Mouse (Mus musculus) granulocyte monocyte progenitor cell, adult 5-6 weeks (primary cell): ENCODE results near the gene Ctu2. TPM values are rescaled to one million over a fixed set of nuclear protein-coding genes. Genes with fewer than 3 reads are reported as not detected.

Experiments used
- ATAC-seq: replicated peaks from 2 replicates; pipeline ENCODE4 v1.8.0; 2016; ENCODE audit warnings: mild to moderate bottlenecking, moderate TSS enrichment, inconsistent platforms; ENCODE audit not compliant: poor library complexity, severe bottlenecking
- total RNA-seq, 2 experiments: library from RNA; stranded (forward) in 1 of 2; stranded (reverse) in 1 of 2; fragments of 200-712, 200-1000 nt in 1 of 2; fragments of >200 nt in 1 of 2; fragmentation: Nextera tagmentation in 1 of 2; gene quantifications; 2 replicates each; pipeline ENCODE4 v1.2.3; 2014 to 2017

Ctu2 gene
- total RNA-seq, 2 experiments from 2014 or later: 14.0 to 33.1 TPM

DNA sequence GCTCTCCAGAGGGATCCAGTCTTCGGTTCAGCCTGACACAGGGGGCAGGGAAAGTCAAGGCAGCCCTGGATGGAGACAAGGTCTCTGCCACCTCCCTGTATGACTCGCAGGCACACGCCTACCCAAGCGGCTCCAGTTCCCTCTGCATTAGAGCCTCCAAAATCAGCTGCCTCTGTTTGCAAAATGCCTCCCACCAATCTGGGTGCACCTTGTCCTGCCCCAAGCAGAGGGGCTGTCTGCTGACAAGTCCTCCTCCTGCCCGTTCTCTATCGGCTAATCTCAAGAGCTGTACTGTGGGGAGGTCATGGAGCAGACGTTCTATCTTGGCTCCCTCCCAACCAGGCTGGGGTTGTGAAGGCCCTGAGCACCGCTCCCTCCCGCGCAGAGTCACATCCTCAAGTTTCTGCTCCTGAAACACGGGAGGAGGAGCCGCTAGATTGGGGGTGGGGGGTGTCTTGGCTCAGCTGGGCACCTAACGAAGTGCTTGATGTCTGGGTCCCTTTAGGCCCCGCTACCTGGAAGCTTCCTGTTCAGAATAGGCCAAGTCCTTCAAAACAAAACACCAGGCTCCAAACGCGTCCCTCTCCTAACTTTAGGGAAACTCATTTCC, 887 bp upstream of the Ctu2 start:
- no peak for ATAC-seq

DNA sequence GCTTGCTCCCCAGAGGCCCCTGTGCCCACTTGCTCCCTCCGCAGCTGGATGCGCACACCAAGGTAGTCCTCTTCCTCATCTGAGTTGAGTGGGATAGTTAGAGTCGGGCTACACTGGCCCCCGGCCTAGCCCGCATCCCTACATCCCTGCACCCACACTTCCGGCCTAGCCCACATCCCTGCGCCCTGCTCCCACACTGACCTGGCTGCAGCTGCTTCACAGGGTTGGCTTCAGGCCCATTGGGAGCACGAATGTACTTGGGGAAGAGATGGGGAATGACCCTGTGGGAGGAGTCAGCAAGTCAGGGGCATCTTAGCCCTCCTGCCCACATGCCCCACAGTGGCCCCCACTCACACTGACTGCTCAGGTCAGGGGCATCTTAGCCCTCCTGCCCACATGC, 6.5 kb downstream of the Ctu2 start:
- no peak for ATAC-seq

DNA sequence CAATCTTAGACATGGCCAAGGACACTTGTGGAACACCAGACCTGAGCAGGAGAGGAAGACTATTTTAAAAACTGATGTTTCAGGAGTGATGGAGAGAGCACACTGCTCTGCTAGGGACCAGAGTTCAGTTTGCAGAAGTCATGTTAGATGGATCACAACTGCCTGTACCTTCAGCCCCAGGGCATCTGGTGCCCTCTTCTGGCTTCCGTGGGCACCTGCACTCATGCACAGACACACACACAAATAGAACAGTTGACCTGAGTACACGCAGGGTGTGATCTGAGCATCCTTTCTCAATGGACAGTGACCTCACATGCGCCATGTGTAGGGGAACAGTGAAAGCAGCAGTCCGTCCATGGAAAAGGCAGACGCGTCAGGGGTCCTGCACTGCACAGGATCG, 7.9 kb downstream of the Ctu2 start:
- no peak for ATAC-seq

DNA sequence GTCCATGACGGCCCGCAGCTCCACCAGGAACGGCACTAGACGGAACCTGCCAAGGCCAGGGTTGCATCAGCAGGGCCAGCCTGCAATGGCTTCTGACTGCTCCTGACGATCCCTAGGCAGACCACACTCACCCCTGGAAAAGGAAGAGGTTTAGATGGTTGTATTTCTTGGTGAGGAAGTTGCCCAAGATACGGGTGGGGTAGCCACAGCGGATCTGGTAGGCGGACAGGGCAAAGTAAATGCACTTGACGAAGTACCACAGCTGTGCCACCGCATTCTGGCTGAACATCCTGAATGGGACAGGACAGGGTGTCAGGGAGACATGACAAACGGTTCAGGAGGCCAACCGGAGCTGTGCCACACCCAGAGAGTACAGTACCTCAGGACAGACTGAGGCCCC, 8.9 kb downstream of the Ctu2 start:
- peak; percentile 87 for ATAC-seq

DNA sequence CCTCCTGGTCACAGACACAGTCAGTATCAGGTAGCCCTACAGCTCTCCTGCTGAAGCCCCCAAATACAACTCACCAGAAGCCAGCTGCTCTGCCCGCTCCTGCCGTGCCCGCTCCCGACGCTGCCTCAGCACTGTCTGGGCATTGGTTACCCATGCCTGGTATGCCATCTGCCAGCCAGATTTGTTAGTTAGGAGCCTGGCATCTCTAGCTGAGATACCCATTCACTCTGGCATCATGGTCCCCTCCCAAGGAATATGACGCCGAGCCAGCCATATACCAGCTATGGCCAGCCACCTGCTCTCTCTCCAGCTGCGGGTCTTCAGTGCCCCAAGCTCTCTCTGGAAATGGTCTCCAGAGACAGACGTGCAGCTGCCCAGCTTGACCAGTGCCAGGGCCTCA, 12.4 kb downstream of the Ctu2 start:
- ATAC-seq: no peak

DNA sequence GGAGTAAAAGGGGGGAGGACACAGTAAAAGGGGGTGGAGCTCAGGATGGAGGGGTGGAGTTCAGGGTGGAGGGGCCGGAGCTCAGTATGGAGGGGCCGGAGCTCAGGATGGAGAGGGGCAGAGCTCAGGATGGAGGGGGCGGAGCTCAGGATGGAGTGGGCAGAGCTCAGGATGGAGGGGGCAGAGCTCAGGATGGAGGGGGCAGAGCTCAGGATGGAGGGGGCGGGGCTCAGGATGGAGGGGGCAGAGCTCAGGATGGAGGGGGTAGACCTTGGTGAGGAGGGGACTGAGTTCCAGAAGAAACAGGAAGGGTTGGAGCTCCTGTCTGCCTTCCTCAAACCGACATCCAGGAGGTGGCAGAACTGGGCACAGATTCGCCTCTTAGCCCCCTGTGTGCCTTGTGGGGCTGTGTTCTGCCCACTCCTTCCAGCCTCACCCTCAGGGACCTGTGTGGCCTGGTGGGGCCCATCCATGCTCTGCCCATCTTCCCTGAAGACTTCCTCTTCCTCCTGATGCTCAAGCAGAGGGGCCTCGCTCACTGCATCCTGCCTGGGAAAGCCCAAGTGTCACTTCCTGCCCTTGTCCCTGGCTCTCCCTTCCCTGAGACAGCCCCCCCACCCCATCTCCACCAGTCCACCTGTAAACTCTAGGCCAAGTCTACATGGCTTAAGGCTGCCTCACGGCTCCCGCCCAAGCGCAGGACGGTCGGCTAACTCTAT, 21.2 kb downstream of the Ctu2 start:
- ATAC-seq: no peak

DNA sequence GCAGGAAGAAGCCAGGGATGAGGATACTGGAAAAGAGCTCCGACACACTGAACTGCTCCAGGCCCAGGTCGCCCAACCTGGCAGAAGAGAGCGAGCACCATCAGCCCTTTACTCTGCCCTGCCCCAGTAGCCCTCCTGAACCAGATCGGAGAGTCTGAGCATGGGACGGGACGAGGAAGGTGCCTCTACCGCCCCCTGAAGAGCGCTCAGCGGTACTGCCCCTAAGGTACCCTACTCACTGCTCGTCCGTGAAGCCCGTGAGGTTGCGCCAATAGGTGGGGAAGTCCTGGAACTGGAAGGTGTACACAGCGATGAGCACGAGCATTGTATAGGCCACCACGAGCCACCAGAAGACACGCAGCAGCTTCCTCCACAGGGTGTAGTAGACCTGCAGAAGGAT, 22.0 kb downstream of the Ctu2 start:
- peak; percentile 60 for ATAC-seq

DNA sequence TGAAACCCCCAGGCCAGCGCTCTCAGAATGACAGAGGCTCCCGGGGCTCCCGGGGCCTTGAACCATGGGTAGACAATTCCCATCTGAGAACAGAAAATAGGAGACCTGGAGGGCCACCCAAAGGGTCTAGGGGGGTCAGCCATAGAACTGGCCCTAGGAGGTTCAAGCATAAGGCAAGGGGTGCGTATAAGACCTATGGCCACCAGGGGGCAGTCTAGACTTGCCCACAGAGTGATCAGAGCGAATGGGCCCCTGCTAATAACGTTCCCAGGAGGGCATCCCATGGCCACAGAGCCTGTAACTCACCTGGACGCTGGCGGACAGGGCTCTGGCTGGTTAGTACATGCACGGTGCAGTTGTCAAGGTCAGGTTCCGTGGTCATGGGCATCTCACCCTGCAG, 24.9 kb downstream of the Ctu2 start:
- peak; percentile 79 for ATAC-seq

DNA sequence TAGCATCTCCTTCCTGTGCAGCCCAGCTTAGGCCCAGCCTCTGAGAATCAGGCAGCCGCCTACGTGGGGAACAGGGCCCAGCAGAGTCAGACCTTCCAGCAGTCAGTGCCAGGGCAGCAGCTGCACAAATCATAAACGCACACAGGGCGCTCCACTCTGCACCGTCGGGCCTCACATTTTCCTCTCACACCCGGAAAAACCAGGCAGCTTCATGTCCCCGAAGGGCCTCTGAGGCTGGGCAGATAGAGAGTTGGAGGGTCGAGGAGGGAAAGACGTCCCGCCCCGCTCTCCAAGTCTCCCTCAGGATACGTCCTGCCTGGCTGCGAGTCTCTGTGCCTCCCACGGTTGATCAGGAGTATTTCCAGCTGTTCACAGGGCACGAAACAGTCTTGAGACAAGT, 35.6 kb downstream of the Ctu2 start:
- ATAC-seq: no peak

DNA sequence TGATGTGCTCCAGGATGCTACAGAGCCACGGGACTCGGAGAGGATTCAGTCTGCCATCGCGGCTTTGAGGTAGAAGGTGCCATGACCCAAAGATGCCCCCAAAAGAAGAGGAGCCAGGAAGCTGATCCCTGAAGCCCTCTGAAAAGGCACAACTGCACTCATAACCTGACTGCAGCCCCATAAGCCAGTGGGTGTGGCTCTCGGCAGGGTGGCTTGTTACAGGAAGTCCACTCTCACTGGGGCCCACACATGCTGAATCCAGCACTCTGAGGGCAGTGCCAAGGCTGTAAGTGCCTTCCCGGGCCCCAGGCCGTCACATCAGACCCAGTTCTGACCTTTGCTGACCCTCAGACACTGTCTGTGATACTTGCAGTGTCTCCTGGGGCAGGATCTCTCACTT, 36.4 kb downstream of the Ctu2 start:
- no peak for ATAC-seq

DNA sequence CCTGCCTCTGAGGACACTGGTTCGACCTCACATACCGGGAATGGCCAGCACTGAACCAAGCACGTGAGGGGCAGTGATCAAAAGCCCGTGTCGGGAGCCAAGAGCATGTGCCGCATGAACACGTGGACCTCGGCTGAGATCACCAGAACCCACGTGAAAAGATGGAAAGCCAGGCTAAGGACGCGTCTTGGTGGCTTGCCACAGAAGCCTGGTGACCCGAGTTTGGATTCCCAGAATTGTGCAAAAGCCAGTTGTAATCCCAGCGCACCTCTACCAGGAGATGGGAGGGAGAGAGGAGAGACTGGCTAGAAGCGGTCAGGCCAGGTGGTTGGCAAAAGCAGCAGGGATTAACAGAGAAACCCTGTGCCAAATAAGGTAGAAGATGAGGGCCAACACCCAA, 39.8 kb downstream of the Ctu2 start:
- ATAC-seq: no peak

DNA sequence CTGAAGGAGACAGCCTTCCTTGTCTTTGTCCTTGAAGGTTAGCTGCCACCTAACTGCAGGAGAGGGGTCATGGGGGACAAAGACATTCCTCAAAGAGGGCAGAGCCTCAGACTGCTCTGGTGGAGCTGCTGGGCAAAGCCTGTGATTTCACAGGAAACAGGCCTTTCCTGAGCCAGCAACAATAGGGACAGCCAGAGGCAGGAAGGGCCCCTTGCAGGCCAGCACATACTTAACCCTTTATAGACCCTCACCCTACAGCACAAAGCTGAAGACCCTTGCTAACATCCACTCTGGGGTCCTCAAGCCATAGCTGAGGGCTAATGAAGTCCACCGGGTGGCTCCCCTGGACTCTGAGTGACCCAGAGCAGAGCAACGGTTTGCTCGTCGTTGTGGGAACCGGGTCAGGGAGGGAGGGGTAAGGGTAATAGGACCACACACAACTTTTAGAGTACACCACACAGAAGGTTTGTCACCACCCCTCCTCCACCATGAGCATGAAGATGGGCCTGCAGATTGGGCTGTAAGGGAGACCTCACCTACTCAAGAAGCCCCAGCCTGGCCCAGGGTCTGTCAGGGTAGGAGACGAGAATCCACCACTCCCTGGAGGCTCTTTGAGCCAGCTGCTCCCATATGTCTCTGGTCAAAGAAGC, 41.7 kb downstream of the Ctu2 start:
- no peak for ATAC-seq

DNA sequence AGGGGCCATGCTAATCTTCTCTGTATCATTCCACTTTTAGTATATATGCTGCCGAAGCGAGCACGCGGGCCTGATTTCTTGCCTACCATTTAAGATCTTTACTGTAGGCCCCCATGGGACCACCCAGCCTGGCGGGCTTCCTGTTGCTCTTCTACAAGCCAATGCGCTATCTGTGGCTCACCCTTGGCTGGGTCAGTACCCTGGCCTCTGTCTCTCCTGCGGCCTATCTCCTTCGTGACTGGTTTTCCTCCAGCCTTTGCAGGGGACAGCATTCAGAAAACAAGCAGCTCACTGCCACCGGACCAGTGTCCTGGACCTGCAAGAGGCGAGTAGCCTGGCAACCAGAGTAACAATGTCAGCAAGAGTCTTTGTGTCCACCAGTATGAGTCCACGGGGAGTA, 44.7 kb downstream of the Ctu2 start:
- ATAC-seq: no peak

DNA sequence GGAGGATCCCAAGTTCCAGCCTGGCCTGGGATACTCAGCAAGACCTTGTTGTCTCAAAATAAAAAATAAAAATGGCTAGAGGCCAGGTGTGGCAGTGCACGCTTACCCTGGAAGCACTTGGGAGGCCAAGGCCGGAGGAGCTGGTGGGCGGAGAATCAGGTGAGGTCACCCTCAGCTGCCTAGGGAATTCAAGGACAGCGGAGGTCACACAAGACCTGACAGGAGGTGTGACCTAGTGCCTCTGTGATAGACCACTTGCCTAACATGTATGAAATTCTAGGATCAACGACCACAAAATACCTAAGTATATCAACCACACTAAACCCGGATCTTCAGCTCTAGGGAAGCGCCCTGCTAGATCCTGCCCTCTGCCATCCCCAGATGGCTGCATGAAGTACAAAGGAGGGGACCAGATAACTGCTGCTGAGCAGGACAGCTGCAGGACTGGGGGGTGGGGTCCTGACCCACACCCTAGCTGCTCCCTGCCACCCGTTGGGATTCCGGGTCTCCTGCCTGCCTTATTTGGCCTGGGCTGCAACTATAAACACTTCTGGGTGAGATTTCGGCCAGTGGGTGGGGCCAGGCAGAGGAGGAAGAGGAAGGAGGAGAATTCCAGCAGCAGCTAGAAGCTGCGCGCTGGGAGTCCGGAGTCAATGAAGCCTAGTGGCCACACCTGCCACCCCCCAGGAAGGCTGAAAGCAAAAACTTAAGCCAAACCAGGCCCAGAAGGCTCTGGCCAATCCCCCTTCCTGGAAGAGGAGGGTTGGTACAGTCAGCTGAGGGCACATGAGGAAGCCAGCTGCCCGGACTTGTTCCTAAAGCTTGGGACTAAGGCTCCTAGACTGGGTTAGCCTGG, 47.1 kb downstream of the Ctu2 start:
- peak; percentile 19; the same call in 1 of the 2 replicates for ATAC-seq

DNA sequence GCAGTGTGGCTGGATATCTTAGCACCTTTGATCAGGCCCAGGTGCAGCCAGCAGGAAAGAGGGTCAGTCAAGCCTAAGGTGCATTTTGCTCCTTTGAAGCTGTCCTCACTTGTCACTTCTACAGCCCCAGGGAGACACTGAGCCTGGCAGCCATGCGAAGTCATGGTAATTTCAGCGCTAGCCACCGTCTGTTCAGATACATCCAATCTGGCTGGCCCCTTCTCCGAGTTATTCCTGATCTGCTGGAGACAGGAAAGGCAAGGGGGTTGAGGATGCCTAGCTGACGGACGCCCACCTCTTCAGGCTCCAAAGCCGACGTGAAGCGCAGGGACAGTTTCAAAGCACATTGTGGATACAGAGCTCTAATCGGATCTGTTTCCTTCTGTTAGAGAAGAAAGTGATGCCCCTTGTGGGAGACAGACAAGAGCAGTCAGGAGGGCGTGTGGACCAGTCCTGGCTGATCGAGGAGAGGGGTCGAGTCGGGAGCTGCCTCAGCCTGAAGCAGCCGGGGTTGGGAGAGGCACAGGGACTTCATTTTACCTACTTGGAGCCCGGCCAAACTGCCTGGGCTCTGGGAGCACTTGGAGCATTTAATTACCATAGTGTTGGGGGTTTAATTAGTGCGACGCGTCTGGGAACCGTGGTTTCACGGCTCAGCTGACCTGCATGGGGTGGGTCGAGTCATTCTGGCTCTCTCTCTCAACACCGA, 47.9 kb downstream of the Ctu2 start:
- no peak for ATAC-seq

DNA sequence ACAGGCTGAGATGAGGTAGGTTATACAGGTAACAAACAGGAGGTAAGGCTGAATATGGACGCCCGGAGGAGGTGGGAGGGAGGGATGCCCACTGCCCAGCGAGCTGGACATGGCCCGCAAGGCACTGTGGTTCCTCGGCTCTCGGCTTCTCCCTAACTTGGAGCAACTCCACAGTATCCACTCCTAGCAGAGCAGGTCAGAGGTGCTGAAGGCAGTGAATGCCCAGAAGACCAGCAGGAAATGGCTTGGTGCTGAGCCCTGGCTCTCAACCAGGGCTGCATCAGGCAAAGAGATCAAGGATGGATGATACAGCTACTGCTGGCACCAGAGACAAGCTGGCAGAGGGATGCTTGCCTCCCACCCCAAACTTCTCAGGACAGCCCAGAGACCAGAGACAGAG, 48.6 kb downstream of the Ctu2 start:
- no peak for ATAC-seq

DNA sequence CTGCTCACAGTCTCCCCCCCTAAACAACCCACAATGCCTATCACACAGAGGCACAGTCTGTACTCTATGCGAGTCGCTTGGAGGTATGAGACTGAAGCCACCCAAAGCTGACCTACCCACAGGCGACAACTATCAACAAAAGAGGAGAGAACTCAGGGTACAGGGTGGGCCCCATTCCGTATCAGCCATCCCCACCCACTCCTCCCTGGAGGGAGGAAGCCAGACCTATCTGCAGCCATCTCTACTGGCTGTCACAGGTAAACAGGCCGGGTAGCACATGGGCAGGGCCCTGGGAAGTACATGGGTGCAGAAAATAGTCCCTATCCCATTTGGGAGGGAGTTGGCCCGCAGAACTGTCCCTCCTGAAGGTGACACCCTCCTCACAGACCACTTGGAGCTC, 49.1 kb downstream of the Ctu2 start:
- ATAC-seq: no peak

DNA sequence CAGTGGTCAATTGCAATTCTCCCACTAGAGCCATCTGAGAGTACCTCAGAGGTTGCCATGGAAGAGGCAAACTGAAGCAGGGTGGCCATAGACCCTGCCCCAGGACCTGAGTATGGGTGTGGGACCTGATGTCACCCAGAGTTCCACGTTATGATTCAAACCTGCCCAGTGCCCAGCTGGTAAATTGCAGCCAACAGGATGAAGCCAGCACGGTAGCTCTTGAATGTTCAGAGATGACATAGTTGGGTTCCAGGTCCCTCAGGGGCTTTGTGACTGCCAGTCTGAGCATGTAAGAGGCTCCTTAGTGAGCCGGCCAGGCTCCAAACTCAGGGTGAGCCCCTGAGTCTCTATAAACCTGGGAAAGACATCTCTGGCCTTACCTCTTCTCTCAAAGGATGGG, 50.1 kb downstream of the Ctu2 start:
- no peak for ATAC-seq

DNA sequence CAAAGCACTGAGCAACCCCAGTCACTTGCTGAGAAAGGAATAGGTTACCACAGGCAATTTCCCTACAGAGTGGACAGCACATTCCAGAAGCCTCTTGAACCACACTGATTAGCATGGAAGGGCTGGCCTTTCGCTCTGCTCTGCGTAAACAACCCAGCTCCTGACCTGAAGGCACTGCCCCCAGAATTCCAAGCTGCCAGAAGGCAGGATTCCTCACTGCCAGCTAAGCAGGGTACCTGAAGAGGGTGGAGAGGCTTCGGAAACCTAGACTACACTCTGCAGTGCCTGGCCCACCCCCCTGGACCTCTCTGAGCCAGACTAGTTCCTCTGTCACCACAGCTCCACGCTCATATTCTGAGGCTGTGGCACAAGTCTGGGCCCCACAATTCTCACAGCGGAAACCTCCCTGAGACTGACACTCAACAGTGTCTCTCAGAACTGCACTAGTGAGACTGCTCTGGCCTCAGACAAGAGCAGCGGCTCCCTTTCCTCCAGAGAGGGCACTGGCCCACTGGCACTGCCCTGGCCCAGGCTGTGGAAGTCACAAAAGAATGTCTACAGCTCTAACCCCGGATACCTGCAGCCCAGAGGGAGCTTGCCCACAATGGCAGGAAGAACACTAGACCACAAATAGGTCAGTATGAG, 50.7 kb downstream of the Ctu2 start:
- ATAC-seq: no peak

DNA sequence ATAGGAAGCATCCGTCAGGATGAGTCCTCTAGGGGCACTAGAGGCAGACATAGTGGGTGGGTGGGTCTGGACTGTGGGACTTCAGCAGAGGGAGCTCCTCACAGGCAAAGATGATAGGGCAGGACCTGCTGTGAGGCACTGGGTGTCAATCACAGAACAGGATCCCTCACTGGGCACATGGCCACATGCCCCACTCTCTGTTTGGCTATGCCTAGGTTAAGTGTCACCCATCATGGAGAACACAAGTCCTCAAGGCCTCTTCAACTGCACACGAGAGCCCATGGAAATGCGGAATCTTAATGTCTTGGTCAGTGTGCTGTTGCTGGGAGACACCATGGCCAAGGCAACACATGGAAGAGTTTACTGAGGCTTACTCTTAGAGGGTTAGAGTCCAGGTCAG, 52.0 kb downstream of the Ctu2 start:
- no peak for ATAC-seq
